Comparison of ENCODE assay signal across 8 mouse cellular contexts in genomic region chr11:118445843-118446242, GRCm38 (mm10). TPM values are rescaled to one million over a fixed set of nuclear protein-coding genes. Genes with fewer than 3 reads are reported as not detected.
DNase-seq lines count a peak whose midpoint lies in the region.

No protein-coding gene starts in this region.

- peak; percentile 72 for DNase-seq in gastrocnemius, adult 18-20 months (ENCODE audit: low spot score)
- DNase-seq in gastrocnemius, postnatal 25 days: no peak
- DNase-seq in adrenal gland, postnatal 14 days: peak; percentile 79
- DNase-seq in embryo, embryonic 9.5 days (ENCODE audit: extremely low spot score): peak; percentile 76
- DNase-seq in heart, postnatal 14 days: peak; percentile 80 to 85
- peak; percentile 63 for DNase-seq in layer of hippocampus, adult 9-10 months (ENCODE audit: low spot score)
- peak; percentile 75 for DNase-seq in lung, postnatal 14 days
- DNase-seq in retina, postnatal 1 day: peak; percentile 82

- intact Hi-C loops in heart, postnatal 14 days (cut with DNase I): loop anchor here (1.0 to 2.0 kb wide), 2 partner anchors 45 to 293 kb away; no protein-coding TSS in a partner anchor

RNA-seq across cellular contexts. Expression of gene C1qtnf1, which starts 17.8 kb away (rescaled TPM):
- total RNA-seq in gastrocnemius, adult 18-20 months (2021): 1 to 10 TPM; 6.6 to 6.9 TPM
- total RNA-seq in gastrocnemius, postnatal 25 days (2021): 10 to 100 TPM in 1 of 2 experiments, 1 to 10 TPM in 1; 9.2 to 13.4 TPM
- total RNA-seq in adrenal gland, postnatal 14 days (2021): 23.7 and 29.2 TPM in 2 replicates
- 10 to 100 TPM; 33.7 to 39.7 TPM for total RNA-seq in heart, postnatal 14 days (2021)

RNA-seq across cellular contexts. Expression of gene Cant1, which starts 27.0 kb away (rescaled TPM):
- 10 to 100 TPM; 10.7 to 11.9 TPM for total RNA-seq in gastrocnemius, adult 18-20 months (2021)
- 1 to 10 TPM; 9.3 to 9.9 TPM for total RNA-seq in gastrocnemius, postnatal 25 days (2021)
- total RNA-seq in adrenal gland, postnatal 14 days (2021): 25.3 and 28.4 TPM in 2 replicates
- 10 to 100 TPM; 17.9 to 20.9 TPM for total RNA-seq in heart, postnatal 14 days (2021)

RNA-seq across cellular contexts. Expression of gene Engase, which starts 30.8 kb away (rescaled TPM):
- total RNA-seq in gastrocnemius, adult 18-20 months (2021): 1 to 10 TPM; 3.5 to 4.1 TPM
- total RNA-seq in gastrocnemius, postnatal 25 days (2021): 1 to 10 TPM; 5.4 to 9.5 TPM
- total RNA-seq in adrenal gland, postnatal 14 days (2021): 12.1 and 12.4 TPM in 2 replicates
- total RNA-seq in heart, postnatal 14 days (2021): 1 to 10 TPM; 5.2 to 8.4 TPM

RNA-seq across cellular contexts. Expression of gene Lgals3bp, which starts 44.0 kb away (rescaled TPM):
- 10 to 100 TPM; 15.8 to 17.1 TPM for total RNA-seq in gastrocnemius, adult 18-20 months (2021)
- total RNA-seq in gastrocnemius, postnatal 25 days (2021): 10 to 100 TPM; 11.0 to 14.7 TPM
- 51.1 and 59.7 TPM in 2 replicates for total RNA-seq in adrenal gland, postnatal 14 days (2021)
- 10 to 100 TPM; 21.2 to 24.1 TPM for total RNA-seq in heart, postnatal 14 days (2021)
